Mouse (Mus musculus): ENCODE measurements at regions not wholly inside any gene's neighbourhood (a gene's known extent, or its start where the extent isn't known, plus 50 kb on each side); places are given as distances from the start of the nearest gene placed in this dataset.
A peak's percentile ranks its signal among the peaks of the same experiment; 100 is the strongest.

DNA sequence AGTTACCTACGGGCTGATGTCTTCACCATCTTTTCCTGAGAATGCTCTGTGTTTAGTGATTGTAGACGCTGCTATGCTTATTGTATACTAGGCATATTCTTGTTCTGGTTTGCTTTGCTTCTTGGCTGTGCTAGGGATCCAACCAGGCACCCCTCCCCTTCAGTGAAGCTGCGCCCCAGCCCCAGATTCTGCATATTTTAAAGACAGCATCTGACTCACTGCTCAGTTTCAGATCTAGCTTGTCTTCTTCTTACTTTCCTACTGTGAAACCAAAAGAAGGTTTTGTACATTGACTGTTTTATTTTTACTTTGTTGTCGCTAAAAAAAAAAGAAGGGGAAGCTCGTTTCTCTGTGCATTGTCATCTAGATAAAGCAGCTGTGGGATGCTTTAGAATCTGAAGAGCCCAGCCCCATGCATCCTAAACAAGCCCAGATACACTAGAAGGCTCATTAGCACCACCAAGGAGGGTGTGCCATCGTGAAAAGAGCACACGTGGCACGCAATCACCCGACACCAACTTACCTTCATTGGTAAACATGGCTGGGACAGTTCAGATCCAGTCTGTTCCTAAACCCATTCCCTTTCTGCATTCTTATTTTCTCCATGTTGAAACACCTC, 83.7 kb upstream of the Phyhipl start:
- no peak for DNase-seq (ENCODE audit: low spot score in 2 of 2)

DNA sequence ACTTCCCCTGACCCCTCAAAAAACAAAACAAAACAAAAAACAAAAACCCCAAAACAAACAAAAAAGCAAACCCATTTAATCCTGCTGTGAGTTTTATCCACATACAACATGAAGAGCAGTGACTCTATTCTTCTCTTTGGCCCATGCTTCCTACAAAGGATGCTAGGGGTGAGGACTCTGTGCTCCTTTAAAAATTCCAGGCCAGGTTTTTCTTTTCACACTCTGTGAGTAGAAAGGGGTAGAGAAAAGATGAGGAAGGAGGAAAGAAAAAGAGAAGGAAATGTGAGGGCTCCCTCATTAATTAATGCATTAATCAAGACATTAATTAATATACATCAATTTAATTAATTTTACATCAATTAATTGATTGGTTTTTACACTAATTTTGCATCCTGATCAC, 82.9 kb upstream of the Phyhipl start:
- no peak for DNase-seq (ENCODE audit: low spot score in 2 of 2)

DNA sequence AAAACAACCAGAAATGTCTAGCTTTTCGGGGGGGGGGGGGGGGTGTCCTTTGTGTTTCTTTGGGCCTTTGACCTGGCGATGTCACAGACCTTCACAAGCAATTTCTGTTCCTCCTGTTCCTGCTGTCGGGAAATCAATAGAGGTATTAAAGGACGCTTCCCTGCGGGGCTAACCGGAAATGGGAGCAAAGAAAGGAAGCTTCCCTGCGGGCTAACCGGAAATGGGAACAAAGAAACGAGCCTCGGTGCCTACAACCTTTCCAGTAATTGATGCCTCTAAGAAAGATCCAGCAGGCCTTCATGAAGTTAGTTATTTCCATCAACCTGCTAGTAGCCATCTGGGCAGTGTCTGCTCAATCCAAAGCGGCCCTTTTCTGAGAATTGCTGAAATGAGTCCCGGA, 78.2 kb upstream of the Phyhipl start:
- no peak for DNase-seq (ENCODE audit: low spot score in 2 of 2)

DNA sequence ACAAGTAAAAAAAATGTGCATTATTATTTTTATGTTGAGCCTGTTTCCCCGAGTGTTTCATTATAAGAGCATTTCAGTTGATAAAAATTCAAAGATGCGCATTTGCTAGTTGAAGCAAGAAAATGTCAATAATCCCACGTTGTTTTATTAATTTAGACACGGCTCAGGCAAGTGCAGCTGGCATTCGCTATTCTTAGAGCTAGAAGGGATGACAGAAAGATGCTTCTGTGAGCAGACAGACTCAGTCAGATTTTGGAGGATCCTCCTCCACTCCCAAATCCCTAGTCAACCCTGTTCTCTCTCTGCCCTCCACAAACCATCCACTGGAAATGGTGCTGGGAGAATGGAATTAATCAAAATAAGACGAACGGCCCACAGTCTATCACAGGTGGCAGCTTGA, 77.7 kb upstream of the Phyhipl start:
- no peak for DNase-seq (ENCODE audit: low spot score in 2 of 2)

DNA sequence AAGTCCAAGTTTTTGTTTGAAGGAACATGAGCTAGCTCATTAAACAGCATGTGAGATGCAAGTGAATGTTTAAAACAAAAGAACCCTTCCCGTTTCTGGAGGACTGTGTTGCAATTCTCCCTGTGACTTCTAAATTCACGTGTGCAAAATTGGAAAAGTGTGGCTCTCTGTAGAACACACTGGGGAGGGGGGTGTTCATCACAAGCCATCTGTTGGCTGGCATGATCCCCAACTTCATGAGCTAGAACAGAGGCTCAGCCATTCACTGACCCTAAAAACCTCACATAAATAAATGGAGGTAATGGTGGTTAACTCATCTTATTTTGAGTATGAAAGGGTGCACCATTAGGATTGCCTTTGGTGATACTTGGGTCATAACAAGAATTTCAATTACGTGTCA, 69.3 kb upstream of the Phyhipl start:
- DNase-seq (ENCODE audit: low spot score in 2 of 2): no peak

DNA sequence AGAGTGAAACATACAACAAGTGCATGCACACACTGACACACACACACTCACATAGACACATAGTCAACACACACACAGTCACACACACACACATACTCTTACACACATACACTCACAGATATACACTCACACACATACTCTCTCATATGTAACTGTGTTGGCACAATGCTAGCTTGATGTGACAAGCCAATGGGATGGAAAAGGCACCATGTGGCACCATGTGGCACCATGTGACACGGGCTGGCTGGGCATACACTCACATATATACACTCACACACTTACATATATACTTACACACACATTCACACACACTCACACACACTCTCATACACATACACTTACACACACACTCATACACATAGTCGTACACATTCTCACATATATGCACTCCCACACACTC, 67.0 kb upstream of the Phyhipl start:
- DNase-seq (ENCODE audit: low spot score in 2 of 2): no peak

DNA sequence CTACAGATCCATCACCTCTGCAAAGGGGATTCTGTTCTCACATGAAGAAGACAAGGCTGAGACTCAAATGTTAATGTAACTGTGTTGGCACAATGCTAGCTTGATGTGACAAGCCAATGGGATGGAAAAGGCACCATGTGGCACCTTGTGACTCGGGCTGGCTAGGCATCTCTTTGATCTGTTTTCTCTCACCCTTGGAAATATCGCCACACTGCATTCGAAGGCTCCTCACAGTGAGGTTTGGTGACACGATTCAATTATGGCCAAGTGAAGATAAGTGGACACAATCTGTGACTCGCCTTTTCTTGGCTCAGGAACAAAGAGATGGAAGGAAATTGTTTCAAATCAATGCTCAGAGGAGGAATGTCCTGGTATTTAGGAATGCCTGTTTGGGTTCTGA, 66.6 kb upstream of the Phyhipl start:
- no peak for DNase-seq (ENCODE audit: low spot score in 2 of 2)

DNA sequence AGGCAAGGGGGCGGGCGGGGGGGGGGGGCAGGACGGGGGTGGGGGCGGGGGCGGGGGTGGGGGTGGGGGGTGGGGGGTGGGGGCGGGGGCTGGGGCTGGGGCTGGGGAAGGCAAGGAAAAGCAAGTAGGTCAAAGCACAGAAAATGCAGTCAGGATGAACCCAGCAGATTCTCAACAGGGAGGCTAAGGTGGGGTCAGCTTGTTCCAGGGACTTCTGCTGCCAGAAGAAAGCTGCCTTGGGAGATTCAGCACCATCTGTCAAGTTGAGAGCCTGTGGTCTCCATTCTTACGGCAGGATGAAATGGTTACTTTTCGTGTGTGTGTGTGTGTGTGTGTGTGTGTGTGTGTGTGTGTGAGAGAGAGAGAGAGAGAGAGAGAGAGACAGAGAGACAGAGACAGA, 61.7 kb upstream of the Phyhipl start:
- DNase-seq (ENCODE audit: low spot score in 2 of 2): no peak

DNA sequence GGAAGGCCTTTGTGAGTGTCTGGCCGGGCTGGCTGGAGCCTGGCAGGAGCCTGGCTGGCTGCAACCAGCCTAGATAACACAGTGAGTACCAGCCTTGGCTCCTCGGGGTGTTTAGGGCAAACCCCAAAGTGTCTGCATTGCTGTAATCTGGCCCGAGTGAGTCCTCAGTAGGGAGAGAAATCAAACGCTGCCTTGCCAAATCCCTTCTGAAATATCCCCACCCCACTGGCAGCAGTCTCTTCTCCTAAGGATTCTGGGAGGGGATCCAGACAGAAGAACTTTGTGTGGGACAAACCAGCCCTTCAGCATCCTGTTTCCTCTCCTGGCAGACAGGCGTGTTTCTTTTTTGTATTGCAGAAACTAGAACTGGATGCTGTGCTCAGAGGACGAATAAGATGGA, 61.3 kb upstream of the Phyhipl start:
- DNase-seq (ENCODE audit: low spot score in 2 of 2): peak; percentile 49 to 82

DNA sequence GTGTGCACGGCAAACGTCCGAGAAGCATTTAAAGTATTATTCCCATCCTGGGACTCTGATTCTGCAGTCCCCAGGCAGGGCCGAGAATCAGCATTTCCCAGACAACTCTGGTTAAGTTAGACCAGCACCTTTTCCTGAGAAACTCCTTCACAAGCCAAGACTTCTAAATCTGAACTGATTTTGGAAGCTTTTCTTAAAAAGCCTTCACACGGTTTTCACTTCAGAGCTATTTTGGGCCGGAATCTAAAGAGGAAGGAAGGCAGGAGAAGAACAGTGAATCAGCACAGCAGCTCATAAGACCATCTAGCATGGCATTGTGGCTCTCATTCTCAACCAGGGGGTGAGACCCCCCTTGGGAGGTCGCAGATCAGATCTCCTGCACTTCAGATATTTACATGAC, 57.5 kb upstream of the Phyhipl start:
- DNase-seq (ENCODE audit: low spot score in 2 of 2): peak in 1 of 2 experiments; percentile 42

DNA sequence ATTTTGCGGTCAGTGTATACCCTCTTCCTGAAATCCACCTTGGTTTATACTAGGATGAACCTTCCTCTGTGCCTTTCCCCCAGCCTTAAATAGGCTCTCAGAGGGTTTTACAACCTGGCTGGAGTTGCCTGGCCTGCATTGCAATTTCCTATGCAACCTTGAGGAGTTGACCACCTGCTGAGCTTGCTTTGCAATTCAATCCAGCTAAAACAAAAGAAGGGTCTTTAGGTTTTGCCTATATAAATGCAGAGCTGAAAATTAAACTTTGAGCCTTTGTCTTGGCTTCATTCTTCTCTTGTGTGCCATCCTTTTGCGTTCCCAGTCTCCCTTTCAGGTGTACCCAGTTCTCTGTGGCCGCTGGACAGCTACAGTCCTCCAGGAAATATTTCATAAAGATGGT, 53.0 kb upstream of the Phyhipl start:
- DNase-seq (ENCODE audit: low spot score in 2 of 2): no peak
